Mouse (Mus musculus) MEL (cell line): ENCODE results near the gene Olfr1314. TPM values are rescaled to one million over a fixed set of nuclear protein-coding genes. Genes with fewer than 3 reads are reported as not detected.

Experiments used
- DNase-seq: peaks from one replicate; pipeline ENCODE4 v3.0.0; 2011; ENCODE audit warnings: low read depth, low spot score
- H3K27ac ChIP-seq: 2 replicates; pipeline ENCODE4 v1.5.1; 2012; ENCODE audit warnings: low read depth, mild to moderate bottlenecking, control low read depth, low read length, moderate library complexity; ENCODE audit not compliant: control insufficient read depth
- H3K27me3 ChIP-seq, 2 experiments: fragments of 150-350 bp in 1 of 2; sonication (generic) in 1 of 2; 2 replicates each; pipeline ENCODE4 v1.6.1; 2012; ENCODE audit warnings: low read length in 2 of 2, mild to moderate bottlenecking in 2 of 2, improper control_type of control experiment in 1 of 2, moderate library complexity in 1 of 2; ENCODE audit not compliant: insufficient read depth in 2 of 2, control insufficient read depth in 1 of 2
- H3K36me3 ChIP-seq, 2 experiments: 2 replicates each; pipeline ENCODE4 v1.6.1; 2012 to 2014; ENCODE audit warnings: low read length in 2 of 2, improper control_type of control experiment in 1 of 2, inconsistent platforms in 1 of 2, mild to moderate bottlenecking in 1 of 2; ENCODE audit not compliant: insufficient read depth in 2 of 2, control insufficient read depth in 1 of 2
- H3K4me1 ChIP-seq, 2 experiments: fragments of 150-350 bp in 1 of 2; sonication (generic) in 1 of 2; 2 replicates each; pipeline ENCODE4 v1.6.1; 2012; ENCODE audit warnings: low read length in 2 of 2, improper control_type of control experiment in 1 of 2, mild to moderate bottlenecking in 1 of 2; ENCODE audit not compliant: insufficient read depth in 2 of 2, control insufficient read depth in 1 of 2
- H3K4me3 ChIP-seq, 2 experiments: fragments of 150-350 bp in 1 of 2; sonication (generic) in 1 of 2; 2 replicates each; pipeline ENCODE4 v1.5.1; 2012; ENCODE audit warnings: low read depth in 2 of 2, low read length in 2 of 2, mild to moderate bottlenecking in 2 of 2, moderate library complexity in 2 of 2, control low read depth in 1 of 2, improper control_type of control experiment in 1 of 2; ENCODE audit not compliant: control insufficient read depth in 1 of 2, insufficient read depth in 1 of 2
- H3K79me2 ChIP-seq: 2 replicates; pipeline ENCODE4 v1.6.1; 2012; ENCODE audit warnings: mild to moderate bottlenecking, low read length, moderate library complexity; ENCODE audit not compliant: control insufficient read depth, poor library complexity, insufficient read depth
- H3K9ac ChIP-seq: 2 replicates; pipeline ENCODE4 v1.6.1; 2012; ENCODE audit warnings: low read depth, mild to moderate bottlenecking, control low read depth, low read length, moderate library complexity; ENCODE audit not compliant: control insufficient read depth, poor library complexity, severe bottlenecking
- H3K9me3 ChIP-seq: fragments of 150-350 bp; sonication (generic); replicated peaks from 2 replicates; pipeline ENCODE4 v1.6.1; 2012; ENCODE audit warnings: mild to moderate bottlenecking, low read length, improper control_type of control experiment, moderate library complexity; ENCODE audit not compliant: insufficient read depth
- BHLHE40 ChIP-seq: IDR thresholded peaks from 2 replicates; pipeline ENCODE4 v1.6.1; 2012; ENCODE audit warnings: low read depth, mild to moderate bottlenecking, inconsistent platforms, low read length, improper control_type of control experiment, borderline replicate concordance
- CHD2 ChIP-seq: IDR thresholded peaks from 2 replicates; pipeline ENCODE4 v1.6.1; 2011; ENCODE audit warnings: low read length, improper control_type of control experiment
- CTCF ChIP-seq, 3 experiments: IDR thresholded peaks in 2 of 3; conservative IDR thresholded peaks in 1 of 3; 2 replicates each; pipeline ENCODE4 v1.5.1; 2011 to 2012; ENCODE audit warnings: low read length in 3 of 3, low read depth in 2 of 3, mild to moderate bottlenecking in 2 of 3, improper control_type of control experiment in 1 of 3, inconsistent platforms in 1 of 3, mixed read lengths in 1 of 3, moderate library complexity in 1 of 3; ENCODE audit not compliant: control insufficient read depth in 1 of 3, insufficient read depth in 1 of 3, poor library complexity in 1 of 3, severe bottlenecking in 1 of 3
- E2F4 ChIP-seq: IDR thresholded peaks from 2 replicates; pipeline ENCODE4 v1.6.1; 2011; ENCODE audit warnings: low read depth, low read length, improper control_type of control experiment, borderline replicate concordance
- ELF1 ChIP-seq: IDR thresholded peaks from 2 replicates; pipeline ENCODE4 v1.6.1; 2014; ENCODE audit warnings: low read depth, mild to moderate bottlenecking, inconsistent platforms, low read length, improper control_type of control experiment, moderate library complexity
- MAFK ChIP-seq: IDR thresholded peaks from 2 replicates; pipeline ENCODE4 v1.6.1; 2011; ENCODE audit warnings: low read depth, mild to moderate bottlenecking, low read length, improper control_type of control experiment, borderline replicate concordance
- MYB ChIP-seq: IDR thresholded peaks from 2 replicates; pipeline ENCODE4 v1.6.1; 2011; ENCODE audit warnings: mild to moderate bottlenecking, low read depth, low read length, improper control_type of control experiment
- NELFE ChIP-seq: IDR thresholded peaks from 2 replicates; pipeline ENCODE4 v1.6.1; 2011; ENCODE audit warnings: low read depth, low read length, improper control_type of control experiment
- NRF1 ChIP-seq: IDR thresholded peaks from 2 replicates; pipeline ENCODE4 v1.6.1; 2014; ENCODE audit warnings: low read depth, mild to moderate bottlenecking, inconsistent platforms, low read length, improper control_type of control experiment, moderate library complexity; ENCODE audit not compliant: poor library complexity, insufficient read depth, severe bottlenecking
- POLR2AphosphoS2 ChIP-seq: IDR thresholded peaks from 2 replicates; pipeline ENCODE4 v1.6.1; 2011; ENCODE audit warnings: low read length, improper control_type of control experiment
- POLR2AphosphoS5 ChIP-seq: IDR thresholded peaks from 2 replicates; pipeline ENCODE4 v1.6.1; 2012; ENCODE audit warnings: low read depth, borderline replicate concordance, mild to moderate bottlenecking, inconsistent platforms, low read length, moderate library complexity, mixed read lengths
- RAD21 ChIP-seq: IDR thresholded peaks from 2 replicates; pipeline ENCODE4 v1.6.1; 2011; ENCODE audit warnings: mild to moderate bottlenecking, low read depth, low read length, improper control_type of control experiment
- RCOR1 ChIP-seq: IDR thresholded peaks from 2 replicates; pipeline ENCODE4 v1.6.1; 2012; ENCODE audit warnings: low read depth, mild to moderate bottlenecking, inconsistent platforms, low read length, improper control_type of control experiment
- SIN3A ChIP-seq: IDR thresholded peaks from 2 replicates; pipeline ENCODE4 v1.6.1; 2012; ENCODE audit warnings: low read length, improper control_type of control experiment, inconsistent platforms
- TAL1 ChIP-seq: IDR thresholded peaks from 2 replicates; pipeline ENCODE4 v1.6.1; 2012; ENCODE audit warnings: mild to moderate bottlenecking, inconsistent platforms, low read length, moderate library complexity, mixed read lengths
- TBP ChIP-seq: IDR thresholded peaks from 2 replicates; pipeline ENCODE4 v1.8.0; 2011; ENCODE audit warnings: low read depth, low read length, improper control_type of control experiment
- USF1 ChIP-seq: IDR thresholded peaks from 2 replicates; pipeline ENCODE4 v1.6.1; 2014; ENCODE audit warnings: low read depth, mild to moderate bottlenecking, inconsistent platforms, low read length, improper control_type of control experiment, moderate library complexity
- ZC3H11A ChIP-seq: IDR thresholded peaks from 2 replicates; pipeline ENCODE4 v1.6.1; 2012; ENCODE audit warnings: low read depth, mild to moderate bottlenecking, inconsistent platforms, low read length, improper control_type of control experiment
- ZNF384 ChIP-seq: IDR thresholded peaks from 2 replicates; pipeline ENCODE4 v1.6.1; 2012; ENCODE audit warnings: low read depth, mild to moderate bottlenecking, inconsistent platforms, low read length, improper control_type of control experiment
- polyA plus RNA-seq, 2 experiments: library from polyadenylated mRNA; stranded (reverse) in 1 of 2; unstranded in 1 of 2; fragments of >175 nt in 1 of 2; fragments of >200 nt in 1 of 2; gene quantifications; 2 replicates each; pipeline versions ENCODE4 v1.2.1 to v1.2.4; 2012; ENCODE audit warnings: low replicate concordance in 2 of 2, low read depth in 1 of 2; ENCODE audit not compliant: insufficient read length in 2 of 2, insufficient read depth in 1 of 2, missing spikeins in 1 of 2
- total RNA-seq: library from RNA; depleted of rRNA; stranded (reverse); fragments of 300-350 nt; gene quantifications from 2 replicates; pipeline ENCODE4 v1.2.3, GENCODE M21; 2012; rRNA removed

Gene Olfr1314
- total RNA-seq (not detected in 2 replicates), polyA plus RNA-seq (not detected)

DNA sequence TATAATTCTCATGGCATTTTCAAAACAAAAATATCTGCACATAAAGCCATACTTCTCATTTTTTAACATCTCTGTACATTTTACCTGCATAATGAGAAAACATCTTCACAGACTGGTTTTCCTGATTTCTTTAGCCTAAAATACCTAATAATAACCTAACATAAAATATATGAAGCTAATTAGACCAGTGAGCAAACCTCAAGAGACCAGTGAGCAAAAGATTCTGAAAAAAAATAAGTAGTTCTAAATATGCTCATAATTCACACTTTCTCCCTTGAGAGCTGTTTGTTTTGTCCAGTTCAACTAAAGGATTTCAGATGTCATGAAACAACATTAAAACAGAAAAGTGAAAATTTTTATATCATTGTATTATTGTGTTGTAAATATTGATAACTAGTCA lies at the start of gene Olfr1314:
Gene Olfr1314, minus strand, starts transcription at position 101 of the 400 bp plus-strand sequence.
- no peak for DNase-seq
- Histone ChIP-seq H3K27me3 (no peaks in the 10 kb centered on the region), H3K4me3 (no peak within 1 kb of the TSS), H3K79me2 (no peaks in the 10 kb centered on the region), H3K27ac (no peak within 1 kb of the TSS), H3K4me1 (no peaks in the 10 kb centered on the region), H3K36me3 (no peaks in the 10 kb centered on the region), H3K9ac (no peak within 1 kb of the TSS), H3K9me3 (no peaks in the 10 kb centered on the region)
- TF ChIP-seq MAFK (no peak), RAD21 (no peak), MYB (no peak), RCOR1 (no peak), SIN3A (no peak), USF1 (no peak), POLR2AphosphoS2 (no peak)

GRCm38 (mm10) chr2:112140029-112140428 lies 43.4 kb upstream of the Olfr1314 start, which contains the start of gene Olfr1317:
Olfr1317 (plus strand) TSS chr2:112140329.
- H3K9ac ChIP-seq = no peak within 1 kb of the TSS
- no peaks in the 10 kb centered on the region for H3K9me3 ChIP-seq
- DNase-seq = no peak
- no peaks in the 10 kb centered on the region for H3K4me1 ChIP-seq
- H3K36me3 ChIP-seq = no peaks in the 10 kb centered on the region
- H3K4me3 ChIP-seq = no peak within 1 kb of the TSS
- no peak within 1 kb of the TSS for H3K27ac ChIP-seq
- no peak for TF ChIP-seq ZC3H11A
- no peak for TF ChIP-seq CHD2
- TF ChIP-seq E2F4 = no peak
- no peak for TF ChIP-seq NELFE
- no peak for TF ChIP-seq NRF1
- TF ChIP-seq BHLHE40 = no peak
- no peak for TF ChIP-seq TBP
- no peak for TF ChIP-seq POLR2AphosphoS5
- no peak for TF ChIP-seq ELF1
- no peak for TF ChIP-seq TAL1
- TF ChIP-seq ZNF384 = no peak
- no peak for TF ChIP-seq CTCF (IDR thresholded peaks at IDR 0.05 in 2 of 3, conservative IDR thresholded peaks at IDR 0.05 in 1 of 3; ENCODE audit: control insufficient read depth in 1 of 3, insufficient read depth in 1 of 3, low read depth in 2 of 3, low read length in 3 of 3, poor library complexity in 1 of 3, severe bottlenecking in 1 of 3)
- no peaks in the 10 kb centered on the region for H3K79me2 ChIP-seq
- H3K27me3 ChIP-seq = no peaks in the 10 kb centered on the region
